In genomic region chr17:26525316-26525715, GRCm38 (mm10) we compare ENCODE assay signal across 10 mouse cellular contexts. TPM values are rescaled to one million over a fixed set of nuclear protein-coding genes. Genes with fewer than 3 reads are reported as not detected.
DNase-seq lines count a peak whose midpoint lies in the region; ATAC-seq lines count a peak whose summit lies in the region.
"Had no signal": no experiment of that assay in that cellular context is flagged by ENCODE, and none has a peak within 500 bp of the region (broad histone marks: within the 10 kb centered on the region; RNA-seq: fewer than 3 reads in every experiment).

No protein-coding gene starts in this region.

- DNase-seq in left cerebral cortex, adult 11 months (ENCODE audit: low spot score): peak; percentile 60
- no peak for DNase-seq in left cerebral cortex, postnatal 36 days (ENCODE audit: low spot score in 2 of 2)
- DNase-seq in adrenal gland, postnatal 14 days: peak; percentile 76
- DNase-seq in brain, adult 2 months (ENCODE audit: low read depth, low spot score): peak; percentile 93
- peak; percentile 66 to 71 for DNase-seq in heart, postnatal 10 days
- no peak for DNase-seq in Muller cell, postnatal 12 days (ENCODE audit: inconsistent ontology term)
- DNase-seq in hindbrain, embryonic 11.5 days (ENCODE audit: low spot score): no peak
- DNase-seq: kidney, postnatal 14 days had no signal

- no peak overlapping the region for H3K27ac ChIP-seq in hindbrain, embryonic 11.5 days (ENCODE audit: low read depth, low read length)

- no peaks in the 10 kb centered on the region for H3K9me3 ChIP-seq in hindbrain, embryonic 11.5 days (ENCODE audit: control insufficient read depth, low read length)

- H3K27me3 ChIP-seq in hindbrain, embryonic 11.5 days (ENCODE audit: control insufficient read depth, insufficient read depth, low read length): no peaks in the 10 kb centered on the region
- H3K27me3 ChIP-seq: Patski had no signal

- H3K4me3 ChIP-seq in hindbrain, embryonic 11.5 days (ENCODE audit: low read depth, low read length): no peak overlapping the region

- no peak overlapping the region for H3K4me2 ChIP-seq in hindbrain, embryonic 11.5 days (replicated peaks; ENCODE audit: low read depth, low read length)

- WGBS in hindbrain, embryonic 11.5 days: 80% methylated on average over 7 of the region's 7 CpGs

- no peak overlapping the region for H3K9ac ChIP-seq in hindbrain, embryonic 11.5 days (ENCODE audit: low read depth, low read length)

- intact Hi-C loops in left cerebral cortex, postnatal 36 days (cut with DNase I): no loop called here
- intact Hi-C loops in heart, postnatal 10 days (cut with DNase I): no loop called here

- no peak for ATAC-seq in CD4-positive, CD25-positive, alpha-beta regulatory T cell, adult 4 months
- ATAC-seq in hindbrain, embryonic 11.5 days (ENCODE audit: low FRiP score): no peak
- ATAC-seq: Patski had no signal

- no peaks in the 10 kb centered on the region for H3K4me1 ChIP-seq in hindbrain, embryonic 11.5 days (replicated peaks; ENCODE audit: control insufficient read depth, insufficient read depth, low read length)

- H3K36me3 ChIP-seq in hindbrain, embryonic 11.5 days (ENCODE audit: control insufficient read depth, insufficient read depth, low read length): no peaks in the 10 kb centered on the region

RNA-seq across cellular contexts. Expression of gene Ergic1, which starts 36.0 kb away (rescaled TPM):
- 100 to 1,000 TPM; 154 TPM for total RNA-seq in left cerebral cortex, postnatal 36 days (2021)
- total RNA-seq in adrenal gland, postnatal 14 days (2021): 126 and 143 TPM in 2 replicates
- total RNA-seq in heart, postnatal 10 days (2021): 10 to 100 TPM; 84.4 to 87.8 TPM
- 10 to 100 TPM; 37.2 to 77.2 TPM for polyA plus RNA-seq in CD4-positive, CD25-positive, alpha-beta regulatory T cell, adult 4 months (2017; shearing (Covaris generic))
- 112 and 119 TPM in 2 replicates for polyA plus RNA-seq in hindbrain, embryonic 11.5 days (2014; fragmentation: Nextera tagmentation; extraction: Ambion mirVana)

RNA-seq across cellular contexts. Expression of gene Dusp1, which starts 36.6 kb away (rescaled TPM):
- 10 to 100 TPM; 25.0 to 66.5 TPM for total RNA-seq in left cerebral cortex, postnatal 36 days (2021)
- 56.6 and 66.3 TPM in 2 replicates for total RNA-seq in adrenal gland, postnatal 14 days (2021)
- 100 to 1,000 TPM in 1 of 2 experiments, 10 to 100 TPM in 1; 60.1 to 100 TPM for total RNA-seq in heart, postnatal 10 days (2021)
- polyA plus RNA-seq in CD4-positive, CD25-positive, alpha-beta regulatory T cell, adult 4 months (2017; shearing (Covaris generic)): 10 to 100 TPM; 24.6 to 24.7 TPM
- polyA plus RNA-seq in hindbrain, embryonic 11.5 days (2014; fragmentation: Nextera tagmentation; extraction: Ambion mirVana): 34.9 and 39.0 TPM in 2 replicates

Comparison
In these comparisons a context has a peak if more than half of its experiments do, and no peak if none do; other contexts are left out.
1. DNase-seq: peak in left cerebral cortex, adult 11 months (single experiment), adrenal gland, postnatal 14 days (single experiment), brain, adult 2 months (single experiment) and heart, postnatal 10 days (2 of 2); none in left cerebral cortex, postnatal 36 days (0 of 2), Muller cell, postnatal 12 days (single experiment) and hindbrain, embryonic 11.5 days (single experiment).